Mouse (Mus musculus) right cerebral cortex, postnatal 4 days (tissue): ENCODE results near the gene Eif3f.

Experiments
- DNase-seq: peaks from one replicate; pipeline ENCODE4 v3.0.0-alpha.2; 2022

Eif3f gene

GRCm38 (mm10) chr7:108972273-108972672 is 38.1 kb downstream of the Eif3f start:
- DNase-seq: peak; percentile 53

GRCm38 (mm10) chr7:108985934-108986708 is 51.9 kb downstream of the Eif3f start:
- DNase-seq: no peak

GRCm38 (mm10) chr7:108991207-108991606 is 57.0 kb downstream of the Eif3f start:
- no peak for DNase-seq
